Comparison of ENCODE assay signal across 8 mouse cellular contexts in genomic region chr4:149136982-149137770, GRCm38 (mm10). TPM values are rescaled to one million over a fixed set of nuclear protein-coding genes. Genes with fewer than 3 reads are reported as not detected.
A peak's percentile ranks its signal among the peaks of the same experiment; 100 is the strongest.
DNase-seq lines count a peak whose midpoint lies in the region; ATAC-seq lines count a peak whose summit lies in the region.

Gene Cenps (minus strand): TSS chr4:149137629.

- H3K27ac ChIP-seq in heart, embryonic 14.5 days (replicated peaks in 1 of 2; ENCODE audit: control insufficient read depth in 1 of 2, insufficient read depth in 1 of 2, low read depth in 2 of 2, low read length in 2 of 2), result peak within 1 kb of the TSS; percentile 85 to 87
- H3K27ac ChIP-seq in liver, embryonic 13.5 days, result peak within 1 kb of the TSS; percentile 81
- peak within 1 kb of the TSS; percentile 88 for H3K27ac ChIP-seq in stomach, embryonic 16.5 days (ENCODE audit: low read length)

- H3K27me3 ChIP-seq in heart, embryonic 14.5 days (ENCODE audit: control insufficient read depth, insufficient read depth, low read length), result no peaks in the 10 kb centered on the region
- no peaks in the 10 kb centered on the region for H3K27me3 ChIP-seq in liver, embryonic 13.5 days
- H3K27me3 ChIP-seq in stomach, embryonic 16.5 days (ENCODE audit: control insufficient read depth, insufficient read depth, low read length), result no peaks in the 10 kb centered on the region

- 0 out of 2 replicates have a peak, but pooled peaks cover 4% of the 10 kb centered on the region for H3K36me3 ChIP-seq in heart, embryonic 14.5 days (ENCODE audit: control insufficient read depth, insufficient read depth, low read length)
- H3K36me3 ChIP-seq in liver, embryonic 13.5 days, result no peaks in the 10 kb centered on the region
- no peaks in the 10 kb centered on the region for H3K36me3 ChIP-seq in stomach, embryonic 16.5 days (ENCODE audit: control insufficient read depth, insufficient read depth, low read length)

- H3K4me1 ChIP-seq in heart, embryonic 14.5 days (ENCODE audit: control insufficient read depth in 2 of 2, insufficient read depth in 2 of 2, low read length in 2 of 2), result peaks cover 2 to 5% of the 10 kb centered on the region in 2 experiments; a peak in 2 of 4 replicates
- H3K4me1 ChIP-seq in liver, embryonic 13.5 days (replicated peaks), result peaks cover 21% of the 10 kb centered on the region
- peaks cover 8% of the 10 kb centered on the region for H3K4me1 ChIP-seq in stomach, embryonic 16.5 days (ENCODE audit: control insufficient read depth, insufficient read depth, low read length)

- DNase-seq in CD4-positive helper T cell, adult 2 months (ENCODE audit: low read depth, low spot score), result peak; percentile 89
- DNase-seq in brain, embryonic 18.5 days (ENCODE audit: low read depth, low spot score), result peak; percentile 66
- DNase-seq in kidney, postnatal 14 days, result peak; percentile 93
- peak; percentile 76 for DNase-seq in liver, embryonic 13.5 days
- DNase-seq in neural tube, embryonic 10.5 days (ENCODE audit: extremely low spot score, low spot score), result peak; percentile 100

- peak within 1 kb of the TSS; percentile 78 for H3K9ac ChIP-seq in heart, embryonic 14.5 days (ENCODE audit: low read length)
- H3K9ac ChIP-seq in liver, embryonic 13.5 days, result peak within 1 kb of the TSS; percentile 81
- H3K9ac ChIP-seq in stomach, embryonic 16.5 days (ENCODE audit: low read length), result peak within 1 kb of the TSS; percentile 82

- 1% methylated on average over 68 of the region's 68 CpGs for WGBS in heart, embryonic 14.5 days
- WGBS in liver, embryonic 13.5 days (ENCODE audit: insufficient replicate concordance), result under 1% methylated on average over 68 of the region's 68 CpGs
- under 1% methylated on average over 68 of the region's 68 CpGs for WGBS in stomach, embryonic 16.5 days

- no peaks in the 10 kb centered on the region for H3K9me3 ChIP-seq in heart, embryonic 14.5 days (ENCODE audit: control insufficient read depth, low read length)
- no peaks in the 10 kb centered on the region for H3K9me3 ChIP-seq in liver, embryonic 13.5 days (replicated peaks)
- no peaks in the 10 kb centered on the region for H3K9me3 ChIP-seq in stomach, embryonic 16.5 days (replicated peaks; ENCODE audit: control insufficient read depth, low read length)

- ATAC-seq in erythroid progenitor cell, adult 5-6 weeks (replicated peaks; ENCODE audit: low FRiP score, poor library complexity, severe bottlenecking), result peak; percentile 95
- peak; percentile 89 for ATAC-seq in heart, embryonic 14.5 days (ENCODE audit: insufficient number of reproducible peaks, insufficient read depth, low FRiP score, low read depth)
- ATAC-seq in liver, embryonic 13.5 days (ENCODE audit: low read depth), result peak; percentile 91
- ATAC-seq in stomach, embryonic 16.5 days (ENCODE audit: insufficient read depth, low FRiP score), result peak; percentile 94

- H3K4me2 ChIP-seq in heart, embryonic 14.5 days (ENCODE audit: low read length), result peak within 1 kb of the TSS; percentile 85
- H3K4me2 ChIP-seq in liver, embryonic 13.5 days, result peak within 1 kb of the TSS; percentile 89
- peak within 1 kb of the TSS; percentile 71 for H3K4me2 ChIP-seq in stomach, embryonic 16.5 days (ENCODE audit: low read depth, low read length)

- peak within 1 kb of the TSS; percentile 65 to 72 for H3K4me3 ChIP-seq in heart, embryonic 14.5 days (ENCODE audit: control insufficient read depth in 1 of 2, insufficient read depth in 1 of 2, low read depth in 1 of 2, low read length in 2 of 2)
- H3K4me3 ChIP-seq in liver, embryonic 13.5 days (replicated peaks), result peak within 1 kb of the TSS; percentile 73
- peak within 1 kb of the TSS; percentile 70 for H3K4me3 ChIP-seq in stomach, embryonic 16.5 days (replicated peaks; ENCODE audit: low read length)

RNA-seq across cellular contexts. Expression of gene Cenps, which starts in this region (rescaled TPM):
- 6.1 and 9.6 TPM in 2 replicates for total RNA-seq in erythroid progenitor cell, adult 5-6 weeks (2015; ENCODE audit: low replicate concordance)
- 6.9 and 44.3 TPM in 2 replicates for total RNA-seq in erythroid progenitor cell, adult 5-6 weeks (2017; ENCODE audit: low replicate concordance)
- polyA plus RNA-seq in heart, embryonic 14.5 days (2014; fragmentation: Nextera tagmentation; extraction: Ambion mirVana), result 18.9 and 25.3 TPM in 2 replicates
- 20.7 and 24.8 TPM in 2 replicates for polyA plus RNA-seq in liver, embryonic 13.5 days (2015; fragmentation: Nextera tagmentation; extraction: Ambion mirVana)
- polyA plus RNA-seq in stomach, embryonic 16.5 days (2015; fragmentation: Nextera tagmentation; extraction: Ambion mirVana), result 22.3 and 24.5 TPM in 2 replicates

Comparison
In these comparisons a context has a peak if more than half of its experiments do, and no peak if none do; other contexts are left out.
1. Peak in every context shown above with its lines: DNase-seq, ATAC-seq, H3K4me3 ChIP-seq and H3K27ac ChIP-seq.